Mouse (Mus musculus): Measurements from ENCODE around the gene Gdpd4. TPM values are rescaled to one million over a fixed set of nuclear protein-coding genes. Genes with fewer than 3 reads are reported as not detected.

Gene Gdpd4
- polyA plus RNA-seq, 1 experiment from 2014 or later, result not detected

GRCm38 (mm10) chr7:97972486-97972885 lies 52.7 kb downstream of the Gdpd4 start:
- ATAC-seq (ENCODE audit: low FRiP score, low TSS enrichment) (no peak), DNase-seq (no peak)
- Histone ChIP-seq H3K9ac (replicated peaks; ENCODE audit: low read length) (no peak overlapping the region), H3K4me1 (ENCODE audit: control insufficient read depth, insufficient read depth, low read length) (no peaks in the 10 kb centered on the region), H3K27me3 (ENCODE audit: control insufficient read depth, insufficient read depth, low read length) (no peaks in the 10 kb centered on the region), H3K27ac (replicated peaks; ENCODE audit: low read depth, low read length) (no peak overlapping the region), H3K9me3 (ENCODE audit: control insufficient read depth, low read length) (no peaks in the 10 kb centered on the region), H3K4me3 (replicated peaks; ENCODE audit: low read depth, low read length) (no peak overlapping the region), H3K36me3 (ENCODE audit: control insufficient read depth, insufficient read depth, low read length) (no peaks in the 10 kb centered on the region), H3K4me2 (ENCODE audit: low read length) (no peak overlapping the region)
- 10% methylated on average over 4 of the region's 4 CpGs for WGBS

GRCm38 (mm10) chr7:97977463-97977862 lies 57.7 kb downstream of the Gdpd4 start:
- Histone ChIP-seq H3K27ac (replicated peaks; ENCODE audit: low read depth, low read length) (no peak overlapping the region), H3K9ac (replicated peaks; ENCODE audit: low read length) (no peak overlapping the region), H3K4me1 (ENCODE audit: control insufficient read depth, insufficient read depth, low read length) (no peaks in the 10 kb centered on the region), H3K27me3 (ENCODE audit: control insufficient read depth, insufficient read depth, low read length) (no peaks in the 10 kb centered on the region), H3K4me3 (replicated peaks; ENCODE audit: low read depth, low read length) (no peak overlapping the region), H3K4me2 (ENCODE audit: low read length) (no peak overlapping the region), H3K36me3 (ENCODE audit: control insufficient read depth, insufficient read depth, low read length) (no peaks in the 10 kb centered on the region), H3K9me3 (ENCODE audit: control insufficient read depth, low read length) (no peaks in the 10 kb centered on the region)
- ATAC-seq (ENCODE audit: low FRiP score, low TSS enrichment) (peak; percentile 69; the same call in 1 of the 2 replicates), DNase-seq (peak; percentile 86)
- 19% methylated on average over 1 of the region's 1 CpGs for WGBS

GRCm38 (mm10) chr7:97984108-97984834 lies 64.5 kb downstream of the Gdpd4 start:
- no peaks in the 10 kb centered on the region for H3K36me3 ChIP-seq (ENCODE audit: control insufficient read depth, insufficient read depth, low read length)
- no peak overlapping the region for H3K9ac ChIP-seq (replicated peaks; ENCODE audit: low read length)
- no peak for ATAC-seq (ENCODE audit: low FRiP score, low TSS enrichment)
- no peak overlapping the region for H3K4me2 ChIP-seq (ENCODE audit: low read length)
- H3K4me3 ChIP-seq (replicated peaks; ENCODE audit: low read depth, low read length), result no peak overlapping the region
- no peak overlapping the region for H3K27ac ChIP-seq (replicated peaks; ENCODE audit: low read depth, low read length)
- WGBS, result 54% methylated on average over 13 of the region's 13 CpGs
- no peaks in the 10 kb centered on the region for H3K27me3 ChIP-seq (ENCODE audit: control insufficient read depth, insufficient read depth, low read length)
- DNase-seq, result peak; percentile 62
- no peaks in the 10 kb centered on the region for H3K9me3 ChIP-seq (ENCODE audit: control insufficient read depth, low read length)
- no peaks in the 10 kb centered on the region for H3K4me1 ChIP-seq (ENCODE audit: control insufficient read depth, insufficient read depth, low read length)

GRCm38 (mm10) chr7:98002617-98003016 lies 82.9 kb downstream of the Gdpd4 start:
- no peak overlapping the region for H3K27ac ChIP-seq (replicated peaks; ENCODE audit: low read depth, low read length)
- 83% methylated on average over 7 of the region's 7 CpGs for WGBS
- ATAC-seq (ENCODE audit: low FRiP score, low TSS enrichment) (no peak), DNase-seq (no peak)
- H3K27me3 ChIP-seq (ENCODE audit: control insufficient read depth, insufficient read depth, low read length), result no peaks in the 10 kb centered on the region
- H3K9ac ChIP-seq (replicated peaks; ENCODE audit: low read length), result no peak overlapping the region
- no peaks in the 10 kb centered on the region for H3K9me3 ChIP-seq (ENCODE audit: control insufficient read depth, low read length)
- no peaks in the 10 kb centered on the region for H3K4me1 ChIP-seq (ENCODE audit: control insufficient read depth, insufficient read depth, low read length)
- no peak overlapping the region for H3K4me2 ChIP-seq (ENCODE audit: low read length)
- H3K4me3 ChIP-seq (replicated peaks; ENCODE audit: low read depth, low read length), result no peak overlapping the region
- no peaks in the 10 kb centered on the region for H3K36me3 ChIP-seq (ENCODE audit: control insufficient read depth, insufficient read depth, low read length)

- no peak for DNase-seq
- 83% methylated on average over 9 of the region's 9 CpGs for WGBS
- H3K9me3 ChIP-seq (ENCODE audit: control insufficient read depth, low read length), result no peaks in the 10 kb centered on the region
Measured at GRCm38 (mm10) chr7:98048101-98048824, 128.5 kb downstream of the Gdpd4 start.

GRCm38 (mm10) chr7:98051980-98052379 lies 132.2 kb downstream of the Gdpd4 start:
- ATAC-seq (ENCODE audit: low FRiP score, low TSS enrichment), result no peak
- Histone ChIP-seq H3K4me2 (ENCODE audit: low read length) (no peak overlapping the region), H3K27ac (replicated peaks; ENCODE audit: low read depth, low read length) (no peak overlapping the region), H3K4me1 (ENCODE audit: control insufficient read depth, insufficient read depth, low read length) (no peaks in the 10 kb centered on the region), H3K27me3 (ENCODE audit: control insufficient read depth, insufficient read depth, low read length) (no peaks in the 10 kb centered on the region), H3K9me3 (ENCODE audit: control insufficient read depth, low read length) (no peaks in the 10 kb centered on the region), H3K9ac (replicated peaks; ENCODE audit: low read length) (no peak overlapping the region), H3K4me3 (replicated peaks; ENCODE audit: low read depth, low read length) (no peak overlapping the region), H3K36me3 (ENCODE audit: control insufficient read depth, insufficient read depth, low read length) (0 out of 2 replicates have a peak, but pooled peaks cover 2% of the 10 kb centered on the region)
- 14% methylated on average over 8 of the region's 8 CpGs for WGBS
- DNase-seq, result peak; percentile 60

More at GRCm38 (mm10) chr7:98048101-98048824, 128.5 kb downstream of the Gdpd4 start:
- no peak overlapping the region for H3K4me3 ChIP-seq (replicated peaks; ENCODE audit: low read depth, low read length)
- no peak overlapping the region for H3K9ac ChIP-seq (replicated peaks; ENCODE audit: low read length)
- H3K27me3 ChIP-seq (ENCODE audit: control insufficient read depth, insufficient read depth, low read length), result no peaks in the 10 kb centered on the region
- H3K27ac ChIP-seq (replicated peaks; ENCODE audit: low read depth, low read length), result no peak overlapping the region
- H3K36me3 ChIP-seq (ENCODE audit: control insufficient read depth, insufficient read depth, low read length), result no peaks in the 10 kb centered on the region
- ATAC-seq (ENCODE audit: low FRiP score, low TSS enrichment), result no peak
- H3K4me1 ChIP-seq (ENCODE audit: control insufficient read depth, insufficient read depth, low read length), result no peaks in the 10 kb centered on the region
- H3K4me2 ChIP-seq (ENCODE audit: low read length), result no peak overlapping the region

GRCm38 (mm10) chr7:98054461-98054860 lies 134.7 kb downstream of the Gdpd4 start:
- Histone ChIP-seq H3K4me2 (ENCODE audit: low read length) (no peak overlapping the region), H3K9me3 (ENCODE audit: control insufficient read depth, low read length) (no peaks in the 10 kb centered on the region), H3K27me3 (ENCODE audit: control insufficient read depth, insufficient read depth, low read length) (no peaks in the 10 kb centered on the region), H3K27ac (replicated peaks; ENCODE audit: low read depth, low read length) (no peak overlapping the region), H3K4me3 (replicated peaks; ENCODE audit: low read depth, low read length) (no peak overlapping the region), H3K9ac (replicated peaks; ENCODE audit: low read length) (no peak overlapping the region), H3K4me1 (ENCODE audit: control insufficient read depth, insufficient read depth, low read length) (no peaks in the 10 kb centered on the region), H3K36me3 (ENCODE audit: control insufficient read depth, insufficient read depth, low read length) (0 out of 2 replicates have a peak, but pooled peaks cover 2% of the 10 kb centered on the region)
- no peak for DNase-seq
- no peak for ATAC-seq (ENCODE audit: low FRiP score, low TSS enrichment)
- 92% methylated on average over 9 of the region's 9 CpGs for WGBS

GRCm38 (mm10) chr7:98054942-98055341 lies 135.2 kb downstream of the Gdpd4 start:
- H3K36me3 ChIP-seq (ENCODE audit: control insufficient read depth, insufficient read depth, low read length), result 0 out of 2 replicates have a peak, but pooled peaks cover 2% of the 10 kb centered on the region
- no peak overlapping the region for H3K27ac ChIP-seq (replicated peaks; ENCODE audit: low read depth, low read length)
- ATAC-seq (ENCODE audit: low FRiP score, low TSS enrichment) (no peak), DNase-seq (no peak)
- no peak overlapping the region for H3K9ac ChIP-seq (replicated peaks; ENCODE audit: low read length)
- no peak overlapping the region for H3K4me2 ChIP-seq (ENCODE audit: low read length)
- no peaks in the 10 kb centered on the region for H3K9me3 ChIP-seq (ENCODE audit: control insufficient read depth, low read length)
- H3K4me1 ChIP-seq (ENCODE audit: control insufficient read depth, insufficient read depth, low read length), result no peaks in the 10 kb centered on the region
- H3K4me3 ChIP-seq (replicated peaks; ENCODE audit: low read depth, low read length), result no peak overlapping the region
- WGBS, result 91% methylated on average over 8 of the region's 8 CpGs
- H3K27me3 ChIP-seq (ENCODE audit: control insufficient read depth, insufficient read depth, low read length), result no peaks in the 10 kb centered on the region

Data from midbrain, embryonic 14.5 days (tissue).